Mouse (Mus musculus): ENCODE measurements around the gene Zfp119b. TPM values are rescaled to one million over a fixed set of nuclear protein-coding genes. Genes with fewer than 3 reads are reported as not detected.
A peak's percentile ranks its signal among the peaks of the same experiment; 100 is the strongest.
"Not testable (repeated sequence)": the region's sequence is repeated elsewhere in the genome, so short reads cannot be mapped to it uniquely, and the experiment has no call there.

The Zfp119b gene
- polyA plus RNA-seq, 1 experiment from 2014 or later: 5.0 TPM

GRCm38 (mm10) chr17:55933191-55933590 is 16.1 kb downstream of the Zfp119b start:
- no peaks in the 10 kb centered on the region for H3K27me3 ChIP-seq
- no peak overlapping the region for H3K9ac ChIP-seq (replicated peaks)
- H3K4me3 ChIP-seq (replicated peaks): no peak overlapping the region
- WGBS: 91% methylated on average over 15 of the region's 15 CpGs
- peaks cover 3% of the 10 kb centered on the region; the same call in 1 of the 2 replicates for H3K36me3 ChIP-seq
- no peak overlapping the region for H3K27ac ChIP-seq
- no peak for ATAC-seq (ENCODE audit: insufficient number of reproducible peaks, insufficient read depth, low FRiP score, low TSS enrichment, low read depth)
- peak overlapping the region; percentile 60 for H3K4me2 ChIP-seq
- H3K9me3 ChIP-seq: peaks cover 13% of the 10 kb centered on the region; the same call in 1 of the 2 replicates
- H3K4me1 ChIP-seq (replicated peaks): no peaks in the 10 kb centered on the region

- 68% methylated on average over 2 of the region's 2 CpGs for WGBS
- Histone ChIP-seq H3K9ac (replicated peaks) (no peak overlapping the region), H3K4me3 (replicated peaks) (peak overlapping the region; percentile 56), H3K9me3 (peaks cover 11% of the 10 kb centered on the region; the same call in 1 of the 2 replicates), H3K4me2 (peak overlapping the region; percentile 60), H3K27ac (no peak overlapping the region), H3K27me3 (no peaks in the 10 kb centered on the region), H3K36me3 (no peaks in the 10 kb centered on the region; the same call in 1 of the 2 replicates), H3K4me1 (replicated peaks) (no peaks in the 10 kb centered on the region)
- no peak for ATAC-seq (ENCODE audit: insufficient number of reproducible peaks, insufficient read depth, low FRiP score, low TSS enrichment, low read depth)
Observed at GRCm38 (mm10) chr17:55932635-55933034, 16.7 kb downstream of the Zfp119b start.

DNA sequence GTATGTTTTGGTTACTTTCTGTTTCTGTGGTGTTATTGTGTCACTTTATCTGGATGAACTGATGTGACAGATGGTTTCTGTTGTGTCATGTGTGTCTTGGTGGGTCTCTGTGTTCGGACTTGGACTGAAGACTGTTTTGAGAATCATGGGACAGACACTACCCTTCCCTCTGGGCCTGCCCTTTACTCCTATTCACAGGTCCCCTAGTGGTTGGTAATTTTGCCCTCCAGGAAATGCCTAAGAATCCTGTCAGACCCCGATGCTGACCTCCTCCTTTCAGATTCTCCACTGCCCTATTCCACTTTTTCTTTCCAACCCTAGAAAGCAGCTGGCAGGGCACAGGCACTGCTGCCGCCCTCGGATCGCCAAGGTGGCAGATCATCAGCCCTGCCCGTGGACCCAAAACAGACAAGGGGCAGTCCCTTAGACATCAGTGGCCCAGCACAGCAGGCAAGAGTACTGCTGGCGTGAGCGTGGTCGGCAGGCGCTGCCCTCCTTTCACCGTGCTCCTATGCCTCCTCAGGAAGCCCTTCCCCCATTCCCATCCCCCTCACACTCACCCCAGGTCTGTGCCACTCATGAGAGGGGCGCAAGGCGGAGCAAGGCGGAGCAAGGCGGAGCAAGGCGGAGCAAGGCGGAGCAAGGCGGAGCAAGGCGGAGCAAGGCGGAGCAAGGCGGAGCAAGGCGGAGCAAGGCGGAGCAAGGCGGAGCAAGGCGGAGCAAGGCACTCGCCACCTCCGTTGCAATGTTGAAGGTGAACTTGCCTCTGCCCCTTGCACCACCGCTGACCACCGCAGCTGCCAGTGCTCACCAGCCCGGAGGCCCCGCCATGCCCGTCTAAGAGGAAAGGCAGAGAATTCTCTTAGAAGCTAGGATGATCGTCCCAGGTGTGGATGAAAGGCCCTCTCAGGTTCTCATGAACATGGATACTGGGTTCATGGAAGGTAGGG is 17.5 kb downstream of the Zfp119b start:
- peak overlapping the region; percentile 79 for H3K9ac ChIP-seq (replicated peaks)
- no peaks in the 10 kb centered on the region; the same call in 1 of the 2 replicates for H3K36me3 ChIP-seq
- H3K4me2 ChIP-seq: peak overlapping the region; percentile 60
- peaks cover 7% of the 10 kb centered on the region; the same call in 1 of the 2 replicates for H3K9me3 ChIP-seq
- H3K4me3 ChIP-seq (replicated peaks): peak overlapping the region; percentile 56
- no peaks in the 10 kb centered on the region for H3K4me1 ChIP-seq (replicated peaks)
- 2% methylated on average over 33 of the region's 33 CpGs for WGBS
- peak overlapping the region; percentile 87 for H3K27ac ChIP-seq
- no peaks in the 10 kb centered on the region for H3K27me3 ChIP-seq
- peak; percentile 94 for ATAC-seq (ENCODE audit: insufficient number of reproducible peaks, insufficient read depth, low FRiP score, low TSS enrichment, low read depth)

- Histone ChIP-seq H3K27me3 (no peaks in the 10 kb centered on the region), H3K27ac (no peak overlapping the region), H3K4me3 (replicated peaks) (no peak overlapping the region), H3K36me3 (no peaks in the 10 kb centered on the region), H3K9me3 (0 out of 2 replicates have a peak, but pooled peaks cover 9% of the 10 kb centered on the region), H3K9ac (replicated peaks) (no peak overlapping the region), H3K4me2 (no peak overlapping the region), H3K4me1 (replicated peaks) (no peaks in the 10 kb centered on the region)
- ATAC-seq (ENCODE audit: insufficient number of reproducible peaks, insufficient read depth, low FRiP score, low TSS enrichment, low read depth): no peak
Observed at GRCm38 (mm10) chr17:55906669-55907068, 42.6 kb downstream of the Zfp119b start.

GRCm38 (mm10) chr17:55904131-55904530 is 45.2 kb downstream of the Zfp119b start:
- Histone ChIP-seq H3K4me3 (replicated peaks) (no peak overlapping the region), H3K4me2 (no peak overlapping the region), H3K27me3 (no peaks in the 10 kb centered on the region), H3K9me3 (peaks cover 8% of the 10 kb centered on the region; the same call in 1 of the 2 replicates), H3K9ac (replicated peaks) (no peak overlapping the region), H3K36me3 (no peaks in the 10 kb centered on the region), H3K27ac (no peak overlapping the region), H3K4me1 (replicated peaks) (no peaks in the 10 kb centered on the region)
- 79% methylated on average over 6 of the region's 6 CpGs for WGBS
- no peak for ATAC-seq (ENCODE audit: insufficient number of reproducible peaks, insufficient read depth, low FRiP score, low TSS enrichment, low read depth)

- 95% methylated on average over 1 of the region's 1 CpGs for whole genome bisulfite sequencing
- H3K4me2 ChIP-seq: no peak overlapping the region
- H3K27ac ChIP-seq: no peak overlapping the region
Observed at GRCm38 (mm10) chr17:55903687-55904086, 45.6 kb downstream of the Zfp119b start.

GRCm38 (mm10) chr17:55903087-55903486 is 46.2 kb downstream of the Zfp119b start:
- Histone ChIP-seq H3K9ac (replicated peaks) (no peak overlapping the region), H3K27ac (no peak overlapping the region), H3K27me3 (no peaks in the 10 kb centered on the region), H3K9me3 (peaks cover 16% of the 10 kb centered on the region), H3K4me1 (replicated peaks) (no peaks in the 10 kb centered on the region), H3K4me2 (no peak overlapping the region), H3K36me3 (peaks cover 5% of the 10 kb centered on the region), H3K4me3 (replicated peaks) (no peak overlapping the region)
- 74% methylated on average over 2 of the region's 2 CpGs for WGBS
- no peak for ATAC-seq (ENCODE audit: insufficient number of reproducible peaks, insufficient read depth, low FRiP score, low TSS enrichment, low read depth)

More at GRCm38 (mm10) chr17:55903687-55904086, 45.6 kb downstream of the Zfp119b start:
- H3K4me3 ChIP-seq (replicated peaks): no peak overlapping the region
- no peaks in the 10 kb centered on the region for H3K27me3 ChIP-seq
- no peak for ATAC-seq (ENCODE audit: insufficient number of reproducible peaks, insufficient read depth, low FRiP score, low TSS enrichment, low read depth)
- H3K9me3 ChIP-seq: peaks cover 10% of the 10 kb centered on the region; the same call in 1 of the 2 replicates
- no peaks in the 10 kb centered on the region for H3K36me3 ChIP-seq
- H3K4me1 ChIP-seq (replicated peaks): no peaks in the 10 kb centered on the region
- no peak overlapping the region for H3K9ac ChIP-seq (replicated peaks)

GRCm38 (mm10) chr17:55892406-55892955 is 56.8 kb downstream of the Zfp119b start:
- not testable (repeated sequence) for H3K27ac ChIP-seq
- WGBS: 15% methylated on average over 6 of the region's 8 CpGs
- H3K9ac ChIP-seq (replicated peaks): peak overlapping the region; percentile 34; the same call in 1 of the 2 replicates

More at GRCm38 (mm10) chr17:55892406-55892955, 56.8 kb downstream of the Zfp119b start:
- H3K4me1 ChIP-seq (replicated peaks); ATAC-seq (ENCODE audit: insufficient number of reproducible peaks, insufficient read depth, low FRiP score, low TSS enrichment, low read depth); H3K9me3 ChIP-seq; H3K27me3 ChIP-seq: not testable (repeated sequence)
- Histone ChIP-seq H3K4me3 (replicated peaks) (peak overlapping the region; percentile 47), H3K36me3 (peaks cover 17% of the 10 kb centered on the region), H3K4me2 (peak overlapping the region; percentile 56)

Other genes starting within 250 kb of the Zfp119b start
- 11.1 and 13.6 TPM in 2 replicates for gene Pot1b, start 236.9 kb downstream of the Zfp119b start, polyA plus RNA-seq (2016; fragmentation: Nextera tagmentation; extraction: Ambion mirVana)
- 0.08 and 0.11 TPM in 2 replicates for gene Adgre4, start 199.5 kb downstream of the Zfp119b start, polyA plus RNA-seq (2016; fragmentation: Nextera tagmentation; extraction: Ambion mirVana)
- gene Zfp119a, start 70.6 kb downstream of the Zfp119b start, polyA plus RNA-seq (2016; fragmentation: Nextera tagmentation; extraction: Ambion mirVana): 10.2 and 10.8 TPM in 2 replicates
- gene Zfp959, start 57.4 kb downstream of the Zfp119b start, polyA plus RNA-seq (2016; fragmentation: Nextera tagmentation; extraction: Ambion mirVana): 14.1 and 14.3 TPM in 2 replicates
- 1.6 TPM in 2 replicates for gene Ebi3, start 3.1 kb upstream of the Zfp119b start, polyA plus RNA-seq (2016; fragmentation: Nextera tagmentation; extraction: Ambion mirVana)
- gene Yju2, start 9.6 kb upstream of the Zfp119b start, polyA plus RNA-seq (2016; fragmentation: Nextera tagmentation; extraction: Ambion mirVana): 24.6 and 26.6 TPM in 2 replicates
- 52.6 and 54.1 TPM in 2 replicates for gene Shd, start 21.0 kb upstream of the Zfp119b start, polyA plus RNA-seq (2016; fragmentation: Nextera tagmentation; extraction: Ambion mirVana)
- gene Fsd1, start 37.0 kb upstream of the Zfp119b start, polyA plus RNA-seq (2016; fragmentation: Nextera tagmentation; extraction: Ambion mirVana): 42.4 and 43.2 TPM in 2 replicates
- 7.2 and 9.2 TPM in 2 replicates for gene Stap2, start 56.1 kb upstream of the Zfp119b start, polyA plus RNA-seq (2016; fragmentation: Nextera tagmentation; extraction: Ambion mirVana)
- 165 and 169 TPM in 2 replicates for gene Mpnd, start 56.2 kb upstream of the Zfp119b start, polyA plus RNA-seq (2016; fragmentation: Nextera tagmentation; extraction: Ambion mirVana)
- gene Sh3gl1, start 87.1 kb upstream of the Zfp119b start, polyA plus RNA-seq (2016; fragmentation: Nextera tagmentation; extraction: Ambion mirVana): 171 and 175 TPM in 2 replicates
- gene Chaf1a, start 90.9 kb upstream of the Zfp119b start, polyA plus RNA-seq (2016; fragmentation: Nextera tagmentation; extraction: Ambion mirVana): 48.8 and 51.2 TPM in 2 replicates
- 42.0 and 46.4 TPM in 2 replicates for gene Ubxn6, start 125.5 kb upstream of the Zfp119b start, polyA plus RNA-seq (2016; fragmentation: Nextera tagmentation; extraction: Ambion mirVana)
- 176 and 189 TPM in 2 replicates for gene Hdgfl2, start 130.1 kb upstream of the Zfp119b start, polyA plus RNA-seq (2016; fragmentation: Nextera tagmentation; extraction: Ambion mirVana)
- gene Plin4, start 160.3 kb upstream of the Zfp119b start, polyA plus RNA-seq (2016; fragmentation: Nextera tagmentation; extraction: Ambion mirVana): 0.12 and 0.23 TPM in 2 replicates
- 0.10 TPM in 2 replicates for gene Plin5, start 168.1 kb upstream of the Zfp119b start, polyA plus RNA-seq (2016; fragmentation: Nextera tagmentation; extraction: Ambion mirVana)
- gene Lrg1, start 172.5 kb upstream of the Zfp119b start, polyA plus RNA-seq (2016; fragmentation: Nextera tagmentation; extraction: Ambion mirVana): 0.24 TPM in 1 of 2 replicates, not detected in the other
- 3.1 and 3.3 TPM in 2 replicates for gene Sema6b, start 190.8 kb upstream of the Zfp119b start, polyA plus RNA-seq (2016; fragmentation: Nextera tagmentation; extraction: Ambion mirVana)
- gene Tnfaip8l1, start 213.0 kb upstream of the Zfp119b start, polyA plus RNA-seq (2016; fragmentation: Nextera tagmentation; extraction: Ambion mirVana): 8.3 and 9.5 TPM in 2 replicates
- gene Mydgf, start 234.4 kb upstream of the Zfp119b start, polyA plus RNA-seq (2016; fragmentation: Nextera tagmentation; extraction: Ambion mirVana): 69.3 and 78.4 TPM in 2 replicates